Mouse (Mus musculus): ENCODE measurements around the gene Atp9a. TPM values are rescaled to one million over a fixed set of nuclear protein-coding genes. Genes with fewer than 3 reads are reported as not detected.

The Atp9a gene
- total and polyA plus RNA-seq, 3 experiments: not detected

DNA sequence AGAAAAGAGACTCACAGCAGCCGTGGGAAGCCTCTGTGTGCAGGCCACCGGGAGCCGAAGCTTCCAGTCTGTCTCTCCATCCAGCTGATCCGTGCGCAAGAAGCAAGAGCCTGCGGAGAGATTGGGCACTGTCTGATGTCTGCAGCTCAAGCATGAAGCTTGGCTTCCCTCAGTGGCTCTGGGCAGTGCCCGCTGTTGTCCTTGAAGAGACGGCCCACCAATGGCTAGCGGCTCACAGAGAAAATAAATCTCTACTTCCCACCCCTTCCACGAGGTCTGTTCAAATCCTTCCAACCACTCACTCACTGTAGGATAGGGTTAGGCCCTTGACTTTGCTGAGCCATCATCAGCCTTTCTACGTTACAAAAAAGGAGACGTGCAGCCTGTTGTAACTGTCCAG lies 54.9 kb downstream of the Atp9a start:
- Histone ChIP-seq H3K27ac (ENCODE audit: control insufficient read depth, low read depth, low read length) (no peak overlapping the region), H3K36me3 (ENCODE audit: control insufficient read depth in 1 of 2, insufficient read depth in 2 of 2, low read length in 2 of 2) (no peaks in the 10 kb centered on the region), H3K4me3 (ENCODE audit: control insufficient read depth in 1 of 2, insufficient read depth in 1 of 2, low read depth in 2 of 2, low read length in 2 of 2) (no peak overlapping the region), H3K79me2 (ENCODE audit: control insufficient read depth, insufficient read depth, low read length, poor library complexity) (no peaks in the 10 kb centered on the region), H3K9ac (ENCODE audit: control insufficient read depth, low read depth, low read length, poor library complexity, severe bottlenecking) (no peak overlapping the region), H3K9me3 (replicated peaks; ENCODE audit: insufficient read depth, low read length) (no peaks in the 10 kb centered on the region), H3K27me3 (ENCODE audit: control insufficient read depth in 1 of 2, insufficient read depth in 2 of 2, low read length in 2 of 2) (no peaks in the 10 kb centered on the region), H3K4me1 (ENCODE audit: control insufficient read depth in 1 of 2, insufficient read depth in 2 of 2, low read length in 2 of 2) (no peaks in the 10 kb centered on the region)
- DNase-seq (ENCODE audit: low read depth, low spot score): no peak
- TF ChIP-seq NELFE (IDR thresholded peaks at IDR 0.05; ENCODE audit: low read depth, low read length) (no peak), ETS1 (IDR thresholded peaks at IDR 0.05; ENCODE audit: low read depth, low read length) (no peak), TBP (IDR thresholded peaks at IDR 0.05; ENCODE audit: low read depth, low read length) (no peak), HCFC1 (IDR thresholded peaks at IDR 0.05; ENCODE audit: low read depth, low read length) (no peak), ELF1 (IDR thresholded peaks at IDR 0.05; ENCODE audit: low read depth, low read length) (no peak), UBTF (IDR thresholded peaks at IDR 0.05; ENCODE audit: borderline replicate concordance, insufficient read depth, low read depth, low read length) (no peak), MAFK (IDR thresholded peaks at IDR 0.05; ENCODE audit: borderline replicate concordance, low read depth, low read length) (no peak), ZMIZ1 (IDR thresholded peaks at IDR 0.05; ENCODE audit: low read depth, low read length) (no peak), NRF1 (IDR thresholded peaks at IDR 0.05; ENCODE audit: insufficient read depth, low read depth, low read length, poor library complexity, severe bottlenecking) (no peak), GATA1 (IDR thresholded peaks at IDR 0.05; ENCODE audit: low read depth, low read length) (no peak), SMC3 (IDR thresholded peaks at IDR 0.05; ENCODE audit: low read depth, low read length) (no peak), BHLHE40 (IDR thresholded peaks at IDR 0.05; ENCODE audit: borderline replicate concordance, low read depth, low read length) (no peak), E2F4 (IDR thresholded peaks at IDR 0.05; ENCODE audit: borderline replicate concordance, low read depth, low read length) (no peak), MAX (IDR thresholded peaks at IDR 0.05; ENCODE audit: low read length) (no peak), RAD21 (IDR thresholded peaks at IDR 0.05; ENCODE audit: low read depth, low read length) (no peak), MXI1 (IDR thresholded peaks at IDR 0.05; ENCODE audit: low read depth, low read length) (no peak), MYB (IDR thresholded peaks at IDR 0.05; ENCODE audit: low read depth, low read length) (no peak), SIN3A (IDR thresholded peaks at IDR 0.05; ENCODE audit: low read length) (no peak), CHD2 (IDR thresholded peaks at IDR 0.05; ENCODE audit: low read length) (no peak)

DNA sequence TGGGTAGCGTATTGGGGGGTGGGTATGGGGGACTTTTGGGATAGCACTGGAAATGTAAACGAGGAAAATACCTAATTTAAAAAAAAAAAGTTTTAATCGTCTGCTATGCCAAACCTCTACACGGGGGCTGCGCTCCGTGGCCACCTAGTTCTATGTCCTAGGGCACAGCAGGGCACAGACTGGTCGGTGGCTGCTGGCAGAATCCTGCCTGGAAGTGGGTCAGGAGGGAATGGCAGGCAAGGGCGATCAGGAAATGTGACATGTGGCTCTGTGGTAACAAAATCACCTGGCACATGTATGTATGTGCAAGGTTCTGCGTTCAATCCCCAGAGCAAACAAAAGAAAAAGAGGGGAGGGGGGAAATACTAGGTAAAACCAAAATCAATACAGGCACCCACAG lies 56.3 kb downstream of the Atp9a start:
- Histone ChIP-seq H3K27me3 (ENCODE audit: control insufficient read depth in 1 of 2, insufficient read depth in 2 of 2, low read length in 2 of 2) (no peaks in the 10 kb centered on the region), H3K9me3 (replicated peaks; ENCODE audit: insufficient read depth, low read length) (no peaks in the 10 kb centered on the region), H3K4me1 (ENCODE audit: control insufficient read depth in 1 of 2, insufficient read depth in 2 of 2, low read length in 2 of 2) (no peaks in the 10 kb centered on the region), H3K79me2 (ENCODE audit: control insufficient read depth, insufficient read depth, low read length, poor library complexity) (no peaks in the 10 kb centered on the region), H3K4me3 (ENCODE audit: control insufficient read depth in 1 of 2, insufficient read depth in 1 of 2, low read depth in 2 of 2, low read length in 2 of 2) (no peak overlapping the region), H3K9ac (ENCODE audit: control insufficient read depth, low read depth, low read length, poor library complexity, severe bottlenecking) (no peak overlapping the region), H3K27ac (ENCODE audit: control insufficient read depth, low read depth, low read length) (no peak overlapping the region), H3K36me3 (ENCODE audit: control insufficient read depth in 1 of 2, insufficient read depth in 2 of 2, low read length in 2 of 2) (no peaks in the 10 kb centered on the region)
- TF ChIP-seq TCF12 (IDR thresholded peaks at IDR 0.05; ENCODE audit: low read depth, low read length): no peak
- TF ChIP-seq CTCF (IDR thresholded peaks at IDR 0.05 in 2 of 3, conservative IDR thresholded peaks at IDR 0.05 in 1 of 3; ENCODE audit: control insufficient read depth in 1 of 3, insufficient read depth in 1 of 3, low read depth in 2 of 3, low read length in 3 of 3, poor library complexity in 1 of 3, severe bottlenecking in 1 of 3): no peak
- TF ChIP-seq UBTF (IDR thresholded peaks at IDR 0.05; ENCODE audit: borderline replicate concordance, insufficient read depth, low read depth, low read length): no peak
- no peak for TF ChIP-seq ETS1 (IDR thresholded peaks at IDR 0.05; ENCODE audit: low read depth, low read length)
- TF ChIP-seq ZMIZ1 (IDR thresholded peaks at IDR 0.05; ENCODE audit: low read depth, low read length): no peak
- DNase-seq (ENCODE audit: low read depth, low spot score): no peak

Data from MEL (cell line).